Mouse (Mus musculus) heart, embryonic 11.5 days (tissue): ENCODE data around the gene Abca7. TPM values are rescaled to one million over a fixed set of nuclear protein-coding genes. Genes with fewer than 3 reads are reported as not detected.

ENCODE experiments used
- ATAC-seq: fragments of 200-750 bp; cut with Nextera tagmentation; replicated peaks from 2 replicates; pipeline ENCODE4 v1.8.0; 2017; ENCODE audit warnings: moderate library complexity; ENCODE audit not compliant: insufficient number of reproducible peaks, low FRiP score, low TSS enrichment
- H3K27ac ChIP-seq: fragments of 300-500 bp; sonication (generic); 2 replicates; pipeline ENCODE4 v1.5.1; 2014; ENCODE audit warnings: mild to moderate bottlenecking, low read depth, low read length
- H3K27me3 ChIP-seq: fragments of 300-500 bp; sonication (generic); 2 replicates; pipeline ENCODE4 v1.6.1; 2014; ENCODE audit warnings: mild to moderate bottlenecking, low read length, mixed read lengths; ENCODE audit not compliant: control insufficient read depth, insufficient read depth
- H3K36me3 ChIP-seq: fragments of 300-500 bp; sonication (generic); 2 replicates; pipeline ENCODE4 v1.6.1; 2014; ENCODE audit warnings: mild to moderate bottlenecking, low read length, moderate library complexity, mixed read lengths; ENCODE audit not compliant: control insufficient read depth, insufficient read depth
- H3K4me1 ChIP-seq: fragments of 300-500 bp; sonication (generic); 2 replicates; pipeline ENCODE4 v1.6.1; 2014; ENCODE audit warnings: low read length; ENCODE audit not compliant: control insufficient read depth, insufficient read depth
- H3K4me2 ChIP-seq: fragments of 300-500 bp; sonication (generic); 2 replicates; pipeline ENCODE4 v1.6.1; 2014; ENCODE audit warnings: mild to moderate bottlenecking, moderate library complexity
- H3K4me3 ChIP-seq: fragments of 300-500 bp; sonication (generic); 2 replicates; pipeline ENCODE4 v1.5.1; 2014; ENCODE audit warnings: low read depth, low read length
- H3K9ac ChIP-seq: fragments of 300-500 bp; sonication (generic); 2 replicates; pipeline ENCODE4 v1.6.1; 2014; ENCODE audit warnings: mild to moderate bottlenecking, low read depth, low read length, moderate library complexity
- H3K9me3 ChIP-seq: fragments of 300-500 bp; sonication (generic); replicated peaks from 2 replicates; pipeline ENCODE4 v1.6.1; 2016; ENCODE audit warnings: low read length; ENCODE audit not compliant: control insufficient read depth
- WGBS: fragments of 180-500 bp; shearing (Covaris S2); extraction: QIAGEN DNeasy Blood & Tissue Kit; methylation state at CpG from one replicate; pipeline ENCODE4 v1.1.7; 2014; ENCODE audit not compliant: insufficient replicate concordance; 5-methylcytosine and 5-hydroxymethylcytosine counted together
- polyA plus RNA-seq: library from polyadenylated mRNA; unstranded; fragments of >200 nt; fragmentation: Nextera tagmentation; extraction: Ambion mirVana; gene quantifications from 2 replicates; pipeline ENCODE4 v1.2.1, GENCODE M21; 2014

Gene Abca7
- polyA plus RNA-seq, 1 experiment from 2014 or later = 2.1 TPM

DNA sequence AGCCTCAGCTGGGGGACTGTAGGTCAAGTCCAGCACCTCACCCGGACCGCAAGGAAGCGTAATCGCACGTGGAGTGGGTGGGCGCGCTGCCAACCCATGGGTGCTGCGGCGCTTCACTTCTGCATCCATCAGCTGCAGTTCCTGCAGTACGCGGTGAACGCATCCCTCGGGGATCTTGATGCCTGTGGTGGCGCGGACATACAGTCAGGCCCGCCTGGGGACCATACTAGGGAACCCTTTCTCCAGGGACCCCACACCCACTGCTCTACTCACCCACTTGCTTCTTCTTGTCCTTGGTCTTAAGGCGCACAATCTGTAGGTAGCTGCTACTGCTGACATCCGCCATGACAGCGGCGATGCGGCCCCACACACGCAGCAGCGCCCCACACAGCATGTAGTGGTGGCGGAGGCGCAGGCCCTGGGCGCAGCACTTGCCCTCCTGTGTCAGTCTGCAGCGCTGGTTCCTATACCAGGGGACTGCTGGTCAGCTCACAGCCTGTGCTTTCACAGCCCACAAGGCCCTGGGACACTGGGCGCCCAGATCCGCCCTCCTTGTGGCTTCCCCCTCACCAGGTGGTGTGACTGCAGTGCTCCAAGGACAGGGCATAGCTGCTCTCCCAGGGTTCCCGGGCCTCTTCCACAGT is 61.5 kb downstream of the Abca7 start:
- WGBS = 69% methylated on average over 30 of the region's 30 CpGs
- no peak for ATAC-seq
- H3K4me1 ChIP-seq = peaks cover 15% of the 10 kb centered on the region
- no peak overlapping the region for H3K4me2 ChIP-seq
- H3K9me3 ChIP-seq = no peaks in the 10 kb centered on the region
- H3K36me3 ChIP-seq = peaks cover 12% of the 10 kb centered on the region
- no peak overlapping the region for H3K4me3 ChIP-seq
- H3K9ac ChIP-seq = no peak overlapping the region
- no peaks in the 10 kb centered on the region for H3K27me3 ChIP-seq
- no peak overlapping the region for H3K27ac ChIP-seq

DNA sequence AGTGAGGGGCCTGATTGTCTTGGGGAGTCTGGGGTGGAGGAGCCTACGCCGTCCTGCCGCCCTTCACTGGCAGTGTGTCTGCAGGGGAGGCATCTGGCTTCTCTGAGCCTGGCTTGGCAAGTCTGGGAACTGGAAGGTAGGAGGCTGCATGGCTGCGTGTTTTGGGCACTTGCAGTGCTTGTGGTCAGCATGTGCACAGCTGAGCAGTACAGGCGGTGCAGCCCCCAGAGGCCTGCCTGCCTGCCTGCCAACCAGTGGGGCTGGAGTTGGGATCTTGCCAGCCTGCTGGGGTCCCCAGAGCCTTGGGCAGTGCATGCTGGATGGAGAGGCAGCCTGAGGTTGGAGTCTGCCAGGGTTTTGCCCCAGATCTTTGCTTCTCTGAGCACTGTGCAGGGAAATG is 66.8 kb downstream of the Abca7 start:
- H3K36me3 ChIP-seq = peaks cover 6% of the 10 kb centered on the region; the same call in 1 of the 2 replicates
- no peak overlapping the region for H3K9ac ChIP-seq
- H3K27me3 ChIP-seq = no peaks in the 10 kb centered on the region
- no peak overlapping the region for H3K4me3 ChIP-seq
- H3K4me1 ChIP-seq = no peaks in the 10 kb centered on the region
- no peaks in the 10 kb centered on the region for H3K9me3 ChIP-seq
- ATAC-seq = no peak
- no peak overlapping the region for H3K4me2 ChIP-seq
- WGBS = 88% methylated on average over 5 of the region's 5 CpGs
- no peak overlapping the region for H3K27ac ChIP-seq

DNA sequence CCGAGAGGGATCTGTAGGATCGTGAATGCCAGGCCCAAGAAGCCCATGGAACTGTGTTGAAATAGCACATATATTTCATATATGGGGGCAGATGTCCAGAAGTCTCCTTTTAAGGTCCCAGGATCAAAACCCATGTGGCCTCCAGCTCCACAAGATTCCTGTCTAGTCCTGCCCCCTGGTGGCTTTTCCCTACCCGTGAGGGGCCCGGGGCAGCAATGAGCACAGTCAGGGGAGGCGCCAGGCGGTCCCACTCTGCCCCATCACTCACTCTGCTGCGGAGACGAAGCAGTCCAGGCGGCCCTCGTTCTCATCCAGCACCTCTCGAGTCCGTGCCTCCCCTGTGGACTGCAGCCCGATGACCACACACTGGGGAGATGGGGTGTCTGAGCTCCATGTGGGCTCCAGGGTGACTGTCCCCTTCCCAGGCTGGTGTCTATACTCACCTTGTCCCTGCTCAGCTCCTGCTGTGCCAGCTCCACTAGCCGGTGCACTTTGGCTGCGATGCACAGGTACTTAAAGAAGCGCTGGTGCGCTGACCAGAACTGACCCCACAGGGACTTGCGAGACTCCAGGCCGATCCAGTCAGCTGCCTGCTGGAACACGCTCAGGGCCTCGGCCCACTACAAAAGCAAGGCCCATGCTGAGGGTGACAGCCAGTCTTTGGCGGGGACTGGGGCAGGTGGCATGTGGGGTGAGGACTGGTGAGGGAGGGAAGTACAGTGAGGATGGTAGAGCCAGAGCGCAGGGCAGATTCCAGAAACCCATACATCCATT is 67.8 kb downstream of the Abca7 start:
- H3K36me3 ChIP-seq = peaks cover 6% of the 10 kb centered on the region; the same call in 1 of the 2 replicates
- WGBS = 72% methylated on average over 23 of the region's 23 CpGs
- H3K27me3 ChIP-seq = no peaks in the 10 kb centered on the region
- no peak overlapping the region for H3K4me3 ChIP-seq
- no peak overlapping the region for H3K9ac ChIP-seq
- no peaks in the 10 kb centered on the region for H3K9me3 ChIP-seq
- H3K4me1 ChIP-seq = no peaks in the 10 kb centered on the region
- no peak for ATAC-seq
- no peak overlapping the region for H3K4me2 ChIP-seq
- no peak overlapping the region for H3K27ac ChIP-seq

Other genes starting within 250 kb of the Abca7 start
- gene Polrmt, start 249.9 kb upstream of the Abca7 start, polyA plus RNA-seq = 22.7 and 23.6 TPM in 2 replicates
- gene Fgf22, start 241.4 kb upstream of the Abca7 start, polyA plus RNA-seq = 0.26 TPM in 1 of 2 replicates, not detected in the other
- gene Rnf126, start 229.5 kb upstream of the Abca7 start, polyA plus RNA-seq = 63.1 and 69.0 TPM in 2 replicates
- 11.4 TPM in 2 replicates for gene Fstl3, start 219.2 kb upstream of the Abca7 start, polyA plus RNA-seq
- gene Prss57, start 205.5 kb upstream of the Abca7 start, polyA plus RNA-seq = not detected in 2 replicates
- 66.6 and 70.1 TPM in 2 replicates for gene Palm, start 202.9 kb upstream of the Abca7 start, polyA plus RNA-seq
- gene Misp, start 175.5 kb upstream of the Abca7 start, polyA plus RNA-seq = 0.63 and 0.89 TPM in 2 replicates
- gene Ptbp1, start 142.1 kb upstream of the Abca7 start, polyA plus RNA-seq = 112 TPM in 2 replicates
- 2.5 and 3.9 TPM in 2 replicates for gene Prtn3, start 122.0 kb upstream of the Abca7 start, polyA plus RNA-seq
- gene Plppr3, start 121.9 kb upstream of the Abca7 start, polyA plus RNA-seq = 14.1 and 14.3 TPM in 2 replicates
- 0.31 and 0.49 TPM in 2 replicates for gene Elane, start 110.2 kb upstream of the Abca7 start, polyA plus RNA-seq
- gene Cfd, start 105.6 kb upstream of the Abca7 start, polyA plus RNA-seq = not detected in 2 replicates
- 30.9 and 32.0 TPM in 2 replicates for gene Med16, start 87.6 kb upstream of the Abca7 start, polyA plus RNA-seq
- gene Gm26602, start 85.6 kb upstream of the Abca7 start, polyA plus RNA-seq = 8.1 TPM in 1 of 2 replicates, not detected in the other
- 0.15 and 0.31 TPM in 2 replicates for gene Kiss1r, start 79.5 kb upstream of the Abca7 start, polyA plus RNA-seq
- 87.6 and 89.2 TPM in 2 replicates for gene R3hdm4, start 75.3 kb upstream of the Abca7 start, polyA plus RNA-seq
- 4.3 and 12.7 TPM in 2 replicates for gene Arid3a, start 69.5 kb upstream of the Abca7 start, polyA plus RNA-seq
- gene Wdr18, start 36.3 kb upstream of the Abca7 start, polyA plus RNA-seq = 89.8 and 97.6 TPM in 2 replicates
- 0.19 and 0.20 TPM in 2 replicates for gene Grin3b, start 25.8 kb upstream of the Abca7 start, polyA plus RNA-seq
- 12.8 and 15.6 TPM in 2 replicates for gene Tmem259, start 12.2 kb upstream of the Abca7 start, polyA plus RNA-seq
- gene Cnn2, start 7.9 kb upstream of the Abca7 start, polyA plus RNA-seq = 405 and 420 TPM in 2 replicates
- gene Arhgap45, start 20.2 kb downstream of the Abca7 start, polyA plus RNA-seq = 6.2 and 7.5 TPM in 2 replicates
- gene Polr2e, start 43.3 kb downstream of the Abca7 start, polyA plus RNA-seq = 160 and 182 TPM in 2 replicates
- 711 and 729 TPM in 2 replicates for gene Gpx4, start 50.7 kb downstream of the Abca7 start, polyA plus RNA-seq
- 8.4 and 9.6 TPM in 2 replicates for gene Sbno2, start 109.1 kb downstream of the Abca7 start, polyA plus RNA-seq
- 16.5 and 20.0 TPM in 2 replicates for gene Stk11, start 119.3 kb downstream of the Abca7 start, polyA plus RNA-seq
- 772 and 785 TPM in 2 replicates for gene Atp5d, start 142.1 kb downstream of the Abca7 start, polyA plus RNA-seq
- 2.5 and 2.7 TPM in 2 replicates for gene Cbarp, start 144.3 kb downstream of the Abca7 start, polyA plus RNA-seq
- gene Midn, start 151.8 kb downstream of the Abca7 start, polyA plus RNA-seq = 29.5 and 31.9 TPM in 2 replicates
- 49.1 and 52.7 TPM in 2 replicates for gene Cirbp, start 169.5 kb downstream of the Abca7 start, polyA plus RNA-seq
- gene 1600002K03Rik, start 176.4 kb downstream of the Abca7 start, polyA plus RNA-seq = 9.6 and 12.4 TPM in 2 replicates
- gene Efna2, start 183.0 kb downstream of the Abca7 start, polyA plus RNA-seq = 13.9 and 14.8 TPM in 2 replicates
- 34.6 and 38.2 TPM in 2 replicates for gene Mum1, start 229.9 kb downstream of the Abca7 start, polyA plus RNA-seq